Mouse (Mus musculus) brain, embryonic 14.5 days (tissue): Measurements from ENCODE around the gene Gpr84. TPM values are rescaled to one million over a fixed set of nuclear protein-coding genes. Genes with fewer than 3 reads are reported as not detected.

Source experiments
- DNase-seq: peaks from one replicate; pipeline ENCODE4 v3.0.0-alpha.2; 2011; ENCODE audit warnings: low read depth
- CTCF ChIP-seq: fragments of 200-500 bp; IDR thresholded peaks from 2 replicates; pipeline ENCODE4 v1.5.1; 2012; ENCODE audit warnings: inconsistent platforms, mild to moderate bottlenecking, moderate library complexity, borderline replicate concordance; ENCODE audit not compliant: insufficient read depth, insufficient read length; ENCODE audit errors: extremely low read depth
- POLR2A ChIP-seq: fragments of 200-500 bp; IDR thresholded peaks from 2 replicates; pipeline ENCODE4 v1.6.1; 2012; ENCODE audit warnings: mild to moderate bottlenecking, inconsistent platforms, borderline replicate concordance; ENCODE audit not compliant: poor library complexity, insufficient read depth, insufficient read length, severe bottlenecking; ENCODE audit errors: extremely low read depth
- polyA plus RNA-seq: library from polyadenylated mRNA; depleted of rRNA; stranded (reverse); fragments of >200 nt; gene quantifications from 2 replicates; pipeline ENCODE4 v1.2.3, GENCODE M21; 2012

The Gpr84 gene
- polyA plus RNA-seq, 1 experiment, result 0.30 TPM

DNA sequence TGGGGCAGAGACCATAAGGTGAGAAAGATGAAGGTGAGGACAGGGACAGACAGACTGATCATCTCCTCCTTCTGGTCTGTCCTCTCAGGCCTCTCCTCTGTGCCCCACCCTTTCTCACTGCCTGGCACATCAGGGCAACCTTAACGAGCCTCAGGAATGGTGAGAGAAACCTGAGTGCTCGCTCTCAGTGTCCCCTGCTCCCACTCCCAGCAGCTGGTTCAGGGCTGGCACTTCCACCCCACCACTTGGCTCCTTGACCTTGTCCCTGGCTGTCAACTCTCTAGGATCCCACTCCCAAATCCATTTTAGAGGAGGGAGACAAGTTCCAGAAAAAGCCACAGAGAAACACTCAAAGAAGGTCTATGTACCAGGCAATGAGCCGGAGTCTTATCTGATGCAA lies 24.6 kb upstream of the Gpr84 start:
- TF ChIP-seq CTCF (no peak), POLR2A (no peak)
- DNase-seq, result no peak

DNA sequence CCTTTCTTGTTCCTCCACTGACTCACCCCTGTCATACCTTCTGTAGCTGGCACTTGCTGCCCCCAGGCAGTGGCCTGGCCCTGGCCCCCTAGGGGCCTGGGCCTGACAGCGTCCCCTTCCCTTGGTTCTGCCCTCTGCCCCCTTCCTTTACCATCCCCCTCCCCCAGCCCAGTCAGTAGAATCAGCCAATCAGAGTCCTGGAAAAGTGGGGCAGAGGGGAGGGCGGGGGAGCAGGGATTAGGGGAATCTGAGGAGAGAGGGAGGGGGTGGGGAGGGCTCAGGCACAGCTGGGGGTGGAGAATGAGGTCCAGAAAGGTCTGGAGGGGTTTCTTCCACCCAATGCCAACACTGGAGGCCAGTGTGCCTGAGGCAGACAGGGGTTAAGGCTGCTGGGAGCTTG lies 23.8 kb upstream of the Gpr84 start:
- TF ChIP-seq CTCF (no peak), POLR2A (no peak)
- peak; percentile 77 for DNase-seq

DNA sequence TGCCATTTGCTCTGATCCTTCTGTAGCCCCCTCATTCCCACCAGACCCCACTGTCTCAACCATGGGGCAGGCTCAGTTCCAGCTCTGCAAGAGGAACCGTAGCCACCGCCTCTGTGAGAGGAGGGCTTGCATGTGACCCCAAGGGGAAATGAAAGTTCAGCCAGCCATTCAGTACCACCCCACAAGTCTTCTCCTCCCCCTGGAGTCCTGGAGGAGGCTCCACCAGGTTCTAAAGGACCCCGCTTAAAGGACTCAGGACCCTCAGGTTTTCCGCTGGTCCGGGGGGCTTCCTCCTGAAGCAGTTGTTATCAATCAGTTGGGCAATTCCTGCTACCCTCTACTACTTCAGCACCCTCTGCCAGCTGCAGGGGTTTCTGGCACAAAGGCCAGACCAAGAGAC lies 23.3 kb upstream of the Gpr84 start:
- no peak for DNase-seq
- TF ChIP-seq POLR2A (no peak), CTCF (no peak)

DNA sequence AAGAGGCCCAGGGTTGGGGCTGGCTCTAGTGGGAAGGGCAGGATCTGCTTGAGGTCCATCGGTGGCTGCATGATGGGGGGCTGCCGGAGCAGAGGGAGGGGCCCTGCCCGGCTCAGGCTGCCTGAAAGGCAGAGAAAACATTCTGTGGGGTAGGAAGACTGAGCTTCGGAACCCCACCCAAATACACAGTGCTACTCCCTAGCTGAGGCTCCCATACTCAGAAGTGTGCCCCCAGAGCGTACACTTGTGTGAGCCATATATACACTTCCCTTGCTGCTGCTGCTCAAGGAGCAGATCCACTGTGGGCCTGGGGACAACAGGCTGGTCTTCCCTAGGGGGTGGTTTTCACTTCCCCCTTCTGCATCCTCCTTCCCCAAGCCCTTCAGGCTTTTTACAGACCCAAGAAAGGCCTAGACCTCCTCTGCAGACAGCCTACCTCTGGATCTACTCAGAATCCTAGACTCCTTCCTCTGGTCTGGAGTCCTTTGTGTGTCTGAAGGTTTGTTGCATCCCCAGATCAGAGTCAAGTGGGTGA lies 22.7 kb upstream of the Gpr84 start:
- DNase-seq, result no peak
- TF ChIP-seq POLR2A, result no peak
- TF ChIP-seq CTCF, result no peak

DNA sequence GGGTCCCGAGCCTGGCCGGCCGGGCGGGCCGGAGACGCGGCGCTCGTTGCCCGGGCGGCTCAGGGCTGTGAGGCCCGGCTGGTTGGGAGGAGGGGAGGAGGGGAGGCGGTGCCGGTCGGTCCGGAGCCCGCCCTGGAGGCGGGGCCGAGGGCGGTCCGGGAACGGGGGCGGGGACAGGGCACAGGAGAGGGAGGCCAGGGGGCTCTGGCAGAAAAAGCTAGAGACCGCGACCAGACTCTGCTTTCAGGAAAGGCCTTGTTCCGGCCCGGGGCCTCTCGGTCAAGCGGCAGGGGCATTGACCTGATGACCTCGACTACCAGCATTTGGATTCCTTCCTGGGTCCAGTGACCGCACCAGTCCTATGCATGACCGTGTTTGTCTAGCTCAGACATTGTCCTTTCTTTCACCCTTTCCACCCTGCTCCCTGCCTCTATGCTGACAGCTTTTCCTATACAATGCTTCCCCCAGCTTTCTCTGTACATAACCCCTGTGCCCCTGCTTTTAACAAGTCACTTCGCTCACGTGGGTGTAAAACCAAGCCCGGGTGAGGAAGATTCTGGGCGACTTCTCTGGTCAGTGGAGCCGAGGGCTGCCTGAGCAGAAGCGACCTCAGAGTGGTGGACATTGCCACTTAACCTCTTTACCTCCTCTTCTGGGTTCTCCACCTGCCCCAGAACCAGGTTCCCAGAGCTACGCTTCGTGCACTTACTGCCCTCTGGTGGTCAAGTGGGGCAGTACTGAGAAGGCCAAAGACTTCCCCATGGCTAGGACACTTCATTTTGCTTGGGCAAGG lies 13.2 kb upstream of the Gpr84 start:
- peak; percentile 92 for TF ChIP-seq POLR2A
- TF ChIP-seq CTCF, result peak; percentile 93
- DNase-seq, result peak; percentile 93

DNA sequence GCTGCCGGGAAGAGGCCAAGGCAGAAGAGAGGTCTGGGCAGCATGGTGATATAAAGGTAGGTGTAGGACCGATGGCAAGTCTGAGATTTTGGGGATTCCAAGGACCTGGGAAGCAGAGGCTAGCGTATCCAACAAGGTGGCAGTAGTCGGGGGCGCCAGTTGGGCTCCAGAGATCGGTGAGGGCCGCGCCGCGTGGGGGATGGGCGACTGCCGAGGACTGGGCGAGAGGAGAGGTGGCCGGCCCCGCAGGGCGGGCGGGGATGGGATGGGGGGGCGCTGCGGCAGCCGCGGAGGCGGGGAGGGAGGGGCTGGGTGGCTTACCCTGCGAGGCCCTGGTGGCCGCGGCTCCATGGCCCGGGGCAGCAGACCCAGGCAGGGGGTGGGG lies 12.7 kb upstream of the Gpr84 start:
- peak; percentile 71 for DNase-seq
- TF ChIP-seq POLR2A (no peak), CTCF (no peak)

DNA sequence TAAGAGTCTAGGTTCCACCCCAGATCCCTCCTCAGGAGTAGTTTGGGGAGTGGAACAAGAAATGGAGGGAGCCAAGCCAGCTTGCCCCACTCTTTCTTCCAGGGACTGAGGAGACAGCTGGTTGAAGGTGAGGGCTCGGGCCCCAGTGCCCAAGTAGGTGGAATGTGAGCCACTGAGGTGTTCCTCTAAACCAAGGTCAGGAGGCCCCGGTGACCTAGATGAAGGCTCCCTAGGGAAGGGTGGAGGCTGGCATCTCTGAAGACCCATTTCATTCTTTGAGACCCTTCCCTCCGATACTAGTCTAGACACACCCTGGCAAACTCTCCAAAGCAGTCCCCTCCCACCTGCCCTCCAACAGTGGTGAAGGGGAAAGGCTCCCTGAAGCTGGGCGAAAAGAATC lies 12.0 kb upstream of the Gpr84 start:
- no peak for TF ChIP-seq CTCF
- no peak for TF ChIP-seq POLR2A
- DNase-seq, result no peak

DNA sequence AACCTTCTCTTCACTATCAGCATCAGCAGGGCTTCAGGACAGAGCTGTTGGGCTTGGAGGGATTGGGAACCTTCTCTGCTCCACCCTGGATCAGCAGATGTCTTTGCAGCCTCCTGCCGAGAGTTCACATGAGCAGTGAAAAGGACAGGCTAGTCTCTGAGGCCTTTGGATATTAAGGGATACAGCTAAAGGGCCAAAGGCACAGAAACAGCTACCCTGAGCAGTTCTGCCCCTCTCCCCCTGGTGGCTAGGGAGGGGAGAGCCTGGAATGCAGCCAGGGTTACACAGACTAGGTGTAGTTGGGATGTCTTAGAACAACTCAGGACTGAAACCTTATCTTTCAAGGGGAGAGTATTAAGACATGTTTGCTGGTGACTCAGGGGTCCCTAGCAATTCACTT lies 10.7 kb upstream of the Gpr84 start:
- no peak for DNase-seq
- TF ChIP-seq CTCF (peak; percentile 63; the same call in 1 of the 2 replicates), POLR2A (no peak)

DNA sequence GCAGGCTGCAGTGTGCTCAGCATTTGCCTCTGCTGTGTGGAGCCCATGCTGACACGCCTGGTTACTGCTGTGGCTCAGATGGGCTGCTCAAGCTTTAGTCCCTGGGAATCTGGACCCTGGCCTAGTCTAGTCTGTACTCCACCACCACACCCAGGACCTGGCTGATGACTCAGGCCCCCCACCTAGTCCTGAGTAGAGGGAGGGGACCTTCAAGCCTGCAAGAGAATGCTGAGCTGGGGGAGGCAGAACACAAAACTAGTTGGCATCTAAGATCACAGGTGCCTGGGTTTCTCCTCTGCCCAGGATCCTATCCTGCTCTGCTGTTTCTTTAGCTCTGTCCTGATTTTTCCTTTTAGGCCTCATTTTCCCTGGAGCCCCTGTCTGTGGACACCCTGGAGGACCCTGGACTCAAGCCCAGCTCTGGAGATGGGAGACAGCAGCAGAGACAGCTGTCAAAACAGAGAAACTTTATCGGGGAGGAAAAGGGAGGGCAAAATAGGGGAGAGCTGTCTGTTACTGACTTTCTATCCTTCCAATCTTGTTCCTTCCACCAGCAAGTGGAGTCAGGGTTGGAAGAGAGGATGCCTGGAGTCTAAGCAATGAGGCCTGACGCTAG lies 7.9 kb upstream of the Gpr84 start:
- TF ChIP-seq CTCF (no peak), POLR2A (no peak)
- DNase-seq, result no peak

DNA sequence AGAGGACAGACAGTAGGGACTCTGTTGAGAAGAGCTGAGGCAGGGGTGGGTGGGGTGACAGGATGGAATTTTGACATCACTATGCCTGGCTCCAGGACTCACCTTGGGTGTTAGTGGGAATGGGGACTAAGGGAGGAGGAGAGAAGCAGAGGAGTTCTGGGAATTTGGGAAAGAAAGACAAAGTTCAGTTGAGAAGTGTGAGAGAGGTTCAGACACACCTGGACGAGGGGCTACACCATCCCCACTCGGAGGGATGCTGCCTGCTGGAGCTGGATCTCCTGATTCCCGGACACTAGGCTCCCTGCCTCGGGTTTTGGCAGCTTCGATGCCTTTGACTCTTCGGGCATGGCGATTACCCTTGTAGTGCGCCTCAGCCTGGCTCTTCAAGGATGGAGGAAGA lies 7.3 kb upstream of the Gpr84 start:
- no peak for DNase-seq
- TF ChIP-seq POLR2A (no peak), CTCF (no peak)

DNA sequence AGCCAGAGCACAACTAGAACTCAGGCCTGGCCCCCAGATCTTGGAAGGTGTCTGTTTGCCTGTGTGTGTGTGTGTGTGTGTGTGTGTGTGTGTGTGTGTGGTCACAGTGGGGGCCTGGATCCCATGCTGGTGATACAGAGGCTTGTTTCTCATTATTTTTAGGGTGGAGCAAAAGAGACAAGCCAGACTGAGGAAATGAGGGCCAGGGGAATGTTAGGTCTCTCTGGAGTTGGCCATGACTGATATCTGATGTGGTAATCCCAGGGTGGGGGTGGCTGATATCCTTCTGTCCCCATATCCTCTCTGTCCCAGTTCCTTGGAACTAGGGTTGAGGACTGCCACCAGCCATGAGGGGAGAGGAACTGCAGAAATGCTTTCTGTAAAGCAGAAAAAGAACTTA lies 6.7 kb upstream of the Gpr84 start:
- TF ChIP-seq CTCF (no peak), POLR2A (no peak)
- no peak for DNase-seq
